Mouse (Mus musculus): ENCODE results near the gene Gm13278. TPM values are rescaled to one million over a fixed set of nuclear protein-coding genes. Genes with fewer than 3 reads are reported as not detected.
"Not testable (repeated sequence)": the region's sequence is repeated elsewhere in the genome, so short reads cannot be mapped to it uniquely, and the experiment has no call there.

Gm13278 gene
- polyA plus RNA-seq, 1 experiment from 2014 or later = not detected

- not testable (repeated sequence) for H3K36me3 ChIP-seq (ENCODE audit: control insufficient read depth, insufficient read depth); H3K9me3 ChIP-seq (replicated peaks; ENCODE audit: control insufficient read depth, low read length); H3K27me3 ChIP-seq (ENCODE audit: control insufficient read depth, insufficient read depth, low read depth, low read length); H3K9ac ChIP-seq (ENCODE audit: low read depth, low read length); H3K27ac ChIP-seq (ENCODE audit: low read length); H3K4me1 ChIP-seq (ENCODE audit: control insufficient read depth, low read depth, low read length); ATAC-seq (ENCODE audit: low read depth)
- peak within 1 kb of the TSS; percentile 46 for H3K4me2 ChIP-seq (ENCODE audit: low read depth, low read length)
- 6% methylated on average over 9 of the region's 14 CpGs for WGBS (ENCODE audit: insufficient replicate concordance)
- peak within 1 kb of the TSS; percentile 24 for H3K4me3 ChIP-seq (ENCODE audit: low read depth, low read length)
Observed at GRCm38 (mm10) chr4:88759610-88760268, 31.6 kb upstream of the Gm13278 start, which contains the start of gene Gm13283. Gene Gm13283, plus strand, starts transcription at chr4:88760119.

- not testable (repeated sequence) for H3K27me3 ChIP-seq (ENCODE audit: control insufficient read depth, insufficient read depth, low read depth, low read length); H3K4me1 ChIP-seq (ENCODE audit: control insufficient read depth, low read depth, low read length); H3K9ac ChIP-seq (ENCODE audit: low read depth, low read length); H3K27ac ChIP-seq (ENCODE audit: low read length); H3K36me3 ChIP-seq (ENCODE audit: control insufficient read depth, insufficient read depth); ATAC-seq (ENCODE audit: low read depth); H3K9me3 ChIP-seq (replicated peaks; ENCODE audit: control insufficient read depth, low read length)
- WGBS (ENCODE audit: insufficient replicate concordance) = 0% methylated on average over 24 of the region's 28 CpGs
- Histone ChIP-seq H3K4me2 (ENCODE audit: low read depth, low read length) (peak overlapping the region; percentile 46), H3K4me3 (ENCODE audit: low read depth, low read length) (peak overlapping the region; percentile 24)
Observed at GRCm38 (mm10) chr4:88760431-88760830, 30.9 kb upstream of the Gm13278 start.

- WGBS (ENCODE audit: insufficient replicate concordance) = 55% methylated on average over 6 of the region's 8 CpGs
Observed at GRCm38 (mm10) chr4:88761776-88762175, 29.6 kb upstream of the Gm13278 start.

GRCm38 (mm10) chr4:88762341-88762740 is 29.0 kb upstream of the Gm13278 start:
- 40% methylated on average over 8 of the region's 9 CpGs for WGBS (ENCODE audit: insufficient replicate concordance)
- H3K4me1 ChIP-seq (ENCODE audit: control insufficient read depth, low read depth, low read length); H3K4me3 ChIP-seq (ENCODE audit: low read depth, low read length); H3K27ac ChIP-seq (ENCODE audit: low read length); ATAC-seq (ENCODE audit: low read depth); H3K27me3 ChIP-seq (ENCODE audit: control insufficient read depth, insufficient read depth, low read depth, low read length); H3K9me3 ChIP-seq (replicated peaks; ENCODE audit: control insufficient read depth, low read length); H3K36me3 ChIP-seq (ENCODE audit: control insufficient read depth, insufficient read depth); H3K9ac ChIP-seq (ENCODE audit: low read depth, low read length): not testable (repeated sequence)
- H3K4me2 ChIP-seq (ENCODE audit: low read depth, low read length) = peak overlapping the region; percentile 42; the same call in 1 of the 2 replicates

More at GRCm38 (mm10) chr4:88761776-88762175, 29.6 kb upstream of the Gm13278 start:
- ATAC-seq (ENCODE audit: low read depth); H3K9me3 ChIP-seq (replicated peaks; ENCODE audit: control insufficient read depth, low read length); H3K4me1 ChIP-seq (ENCODE audit: control insufficient read depth, low read depth, low read length); H3K4me3 ChIP-seq (ENCODE audit: low read depth, low read length); H3K4me2 ChIP-seq (ENCODE audit: low read depth, low read length); H3K27ac ChIP-seq (ENCODE audit: low read length); H3K9ac ChIP-seq (ENCODE audit: low read depth, low read length); H3K27me3 ChIP-seq (ENCODE audit: control insufficient read depth, insufficient read depth, low read depth, low read length); H3K36me3 ChIP-seq (ENCODE audit: control insufficient read depth, insufficient read depth): not testable (repeated sequence)

- not testable (repeated sequence) for ATAC-seq (ENCODE audit: low read depth); H3K27ac ChIP-seq (ENCODE audit: low read length); H3K4me1 ChIP-seq (ENCODE audit: control insufficient read depth, low read depth, low read length); H3K9ac ChIP-seq (ENCODE audit: low read depth, low read length); H3K27me3 ChIP-seq (ENCODE audit: control insufficient read depth, insufficient read depth, low read depth, low read length); H3K36me3 ChIP-seq (ENCODE audit: control insufficient read depth, insufficient read depth); H3K9me3 ChIP-seq (replicated peaks; ENCODE audit: control insufficient read depth, low read length)
- Histone ChIP-seq H3K4me3 (ENCODE audit: low read depth, low read length) (peak overlapping the region; percentile 45; the same call in 1 of the 2 replicates), H3K4me2 (ENCODE audit: low read depth, low read length) (peak overlapping the region; percentile 52)
- WGBS (ENCODE audit: insufficient replicate concordance) = 3% methylated on average over 27 of the region's 42 CpGs
Observed at GRCm38 (mm10) chr4:88763384-88764018, 27.8 kb upstream of the Gm13278 start.

- not testable (repeated sequence) for H3K9ac ChIP-seq (ENCODE audit: low read depth, low read length); H3K27ac ChIP-seq (ENCODE audit: low read length); H3K4me3 ChIP-seq (ENCODE audit: low read depth, low read length); H3K4me1 ChIP-seq (ENCODE audit: control insufficient read depth, low read depth, low read length); H3K27me3 ChIP-seq (ENCODE audit: control insufficient read depth, insufficient read depth, low read depth, low read length); H3K36me3 ChIP-seq (ENCODE audit: control insufficient read depth, insufficient read depth); H3K9me3 ChIP-seq (replicated peaks; ENCODE audit: control insufficient read depth, low read length); H3K4me2 ChIP-seq (ENCODE audit: low read depth, low read length); ATAC-seq (ENCODE audit: low read depth)
- WGBS (ENCODE audit: insufficient replicate concordance) = no CpG with 5 or more reads among the region's 32 CpGs
Observed at GRCm38 (mm10) chr4:88773534-88773933, 17.8 kb upstream of the Gm13278 start, which contains the start of gene Gm13290. Gene Gm13290, plus strand, starts transcription at chr4:88773834.

GRCm38 (mm10) chr4:88776622-88777021 is 14.7 kb upstream of the Gm13278 start, which contains the start of gene Gm13289:
Gene Gm13289, plus strand, starts transcription at chr4:88776922.
- ATAC-seq (ENCODE audit: low read depth); H3K4me2 ChIP-seq (ENCODE audit: low read depth, low read length); H3K27me3 ChIP-seq (ENCODE audit: control insufficient read depth, insufficient read depth, low read depth, low read length); H3K36me3 ChIP-seq (ENCODE audit: control insufficient read depth, insufficient read depth); H3K4me3 ChIP-seq (ENCODE audit: low read depth, low read length); H3K9ac ChIP-seq (ENCODE audit: low read depth, low read length); H3K4me1 ChIP-seq (ENCODE audit: control insufficient read depth, low read depth, low read length); H3K9me3 ChIP-seq (replicated peaks; ENCODE audit: control insufficient read depth, low read length); H3K27ac ChIP-seq (ENCODE audit: low read length): not testable (repeated sequence)
- no CpG with 5 or more reads among the region's 29 CpGs for WGBS (ENCODE audit: insufficient replicate concordance)

GRCm38 (mm10) chr4:88779550-88779949 is 11.8 kb upstream of the Gm13278 start, which contains the start of gene Gm13272:
Gene Gm13272, plus strand, starts transcription at chr4:88779850.
- H3K4me3 ChIP-seq (ENCODE audit: low read depth, low read length); ATAC-seq (ENCODE audit: low read depth); H3K4me1 ChIP-seq (ENCODE audit: control insufficient read depth, low read depth, low read length); H3K36me3 ChIP-seq (ENCODE audit: control insufficient read depth, insufficient read depth); H3K27me3 ChIP-seq (ENCODE audit: control insufficient read depth, insufficient read depth, low read depth, low read length); H3K4me2 ChIP-seq (ENCODE audit: low read depth, low read length); H3K9me3 ChIP-seq (replicated peaks; ENCODE audit: control insufficient read depth, low read length); H3K9ac ChIP-seq (ENCODE audit: low read depth, low read length); H3K27ac ChIP-seq (ENCODE audit: low read length): not testable (repeated sequence)
- no CpG with 5 or more reads among the region's 29 CpGs for WGBS (ENCODE audit: insufficient replicate concordance)

GRCm38 (mm10) chr4:88780320-88780719 is 11.0 kb upstream of the Gm13278 start:
- not testable (repeated sequence) for H3K4me1 ChIP-seq (ENCODE audit: control insufficient read depth, low read depth, low read length); H3K9me3 ChIP-seq (replicated peaks; ENCODE audit: control insufficient read depth, low read length); H3K27ac ChIP-seq (ENCODE audit: low read length); H3K36me3 ChIP-seq (ENCODE audit: control insufficient read depth, insufficient read depth); H3K4me3 ChIP-seq (ENCODE audit: low read depth, low read length); ATAC-seq (ENCODE audit: low read depth); H3K4me2 ChIP-seq (ENCODE audit: low read depth, low read length); H3K27me3 ChIP-seq (ENCODE audit: control insufficient read depth, insufficient read depth, low read depth, low read length); H3K9ac ChIP-seq (ENCODE audit: low read depth, low read length)
- WGBS (ENCODE audit: insufficient replicate concordance) = 50% methylated on average over 13 of the region's 18 CpGs

Data from liver, embryonic 16.5 days (tissue).